Mouse (Mus musculus): ENCODE measurements around the gene Plcl2. TPM values are rescaled to one million over a fixed set of nuclear protein-coding genes. Genes with fewer than 3 reads are reported as not detected.

Gene Plcl2
- polyA plus RNA-seq, 1 experiment from 2014 or later: 10.4 TPM

GRCm38 (mm10) chr17:50710497-50711222, 201.5 kb downstream of the Plcl2 start:
- WGBS: 59% methylated on average over 7 of the region's 7 CpGs
- Histone ChIP-seq H3K4me1 (ENCODE audit: control insufficient read depth, insufficient read depth, low read length) (peaks cover 2% of the 10 kb centered on the region; the same call in 1 of the 2 replicates), H3K4me2 (ENCODE audit: low read length) (no peak overlapping the region), H3K27me3 (replicated peaks; ENCODE audit: control insufficient read depth, insufficient read depth, low read length) (no peaks in the 10 kb centered on the region), H3K4me3 (ENCODE audit: low read depth, low read length) (no peak overlapping the region), H3K9me3 (replicated peaks; ENCODE audit: control insufficient read depth, low read length) (no peaks in the 10 kb centered on the region), H3K27ac (ENCODE audit: low read depth, low read length) (0 out of 2 replicates have a peak overlapping the region, but pooled peaks have one; percentile 9), H3K9ac (ENCODE audit: low read length) (no peak overlapping the region), H3K36me3 (ENCODE audit: control insufficient read depth, insufficient read depth, low read length) (no peaks in the 10 kb centered on the region)
- peak; percentile 93 for ATAC-seq
- DNase-seq (ENCODE audit: low spot score): peak; percentile 77

- Histone ChIP-seq H3K4me3 (ENCODE audit: low read depth, low read length) (no peak overlapping the region), H3K9me3 (replicated peaks; ENCODE audit: control insufficient read depth, low read length) (no peaks in the 10 kb centered on the region), H3K4me2 (ENCODE audit: low read length) (no peak overlapping the region), H3K36me3 (ENCODE audit: control insufficient read depth, insufficient read depth, low read length) (no peaks in the 10 kb centered on the region), H3K27ac (ENCODE audit: low read depth, low read length) (no peak overlapping the region), H3K27me3 (replicated peaks; ENCODE audit: control insufficient read depth, insufficient read depth, low read length) (no peaks in the 10 kb centered on the region), H3K9ac (ENCODE audit: low read length) (no peak overlapping the region), H3K4me1 (ENCODE audit: control insufficient read depth, insufficient read depth, low read length) (no peaks in the 10 kb centered on the region)
- DNase-seq (ENCODE audit: low spot score) (no peak), ATAC-seq (no peak)
- WGBS: 90% methylated on average over 5 of the region's 5 CpGs
Observed at GRCm38 (mm10) chr17:50717586-50717985, 208.4 kb downstream of the Plcl2 start.

GRCm38 (mm10) chr17:50724376-50724775, 215.2 kb downstream of the Plcl2 start:
- H3K27me3 ChIP-seq (replicated peaks; ENCODE audit: control insufficient read depth, insufficient read depth, low read length): no peaks in the 10 kb centered on the region
- H3K36me3 ChIP-seq (ENCODE audit: control insufficient read depth, insufficient read depth, low read length): no peaks in the 10 kb centered on the region
- H3K9ac ChIP-seq (ENCODE audit: low read length): no peak overlapping the region
- ATAC-seq: no peak
- no peak overlapping the region for H3K27ac ChIP-seq (ENCODE audit: low read depth, low read length)
- WGBS: 43% methylated on average over 2 of the region's 2 CpGs
- H3K4me3 ChIP-seq (ENCODE audit: low read depth, low read length): no peak overlapping the region
- no peak overlapping the region for H3K4me2 ChIP-seq (ENCODE audit: low read length)
- H3K4me1 ChIP-seq (ENCODE audit: control insufficient read depth, insufficient read depth, low read length): no peaks in the 10 kb centered on the region
- DNase-seq (ENCODE audit: low spot score): no peak
- H3K9me3 ChIP-seq (replicated peaks; ENCODE audit: control insufficient read depth, low read length): no peaks in the 10 kb centered on the region

GRCm38 (mm10) chr17:50726265-50726664, 217.1 kb downstream of the Plcl2 start:
- H3K4me1 ChIP-seq (ENCODE audit: control insufficient read depth, insufficient read depth, low read length): no peaks in the 10 kb centered on the region
- H3K27ac ChIP-seq (ENCODE audit: low read depth, low read length): no peak overlapping the region
- no peaks in the 10 kb centered on the region for H3K9me3 ChIP-seq (replicated peaks; ENCODE audit: control insufficient read depth, low read length)
- ATAC-seq: no peak
- H3K27me3 ChIP-seq (replicated peaks; ENCODE audit: control insufficient read depth, insufficient read depth, low read length): no peaks in the 10 kb centered on the region
- 80% methylated on average over 2 of the region's 2 CpGs for WGBS
- H3K9ac ChIP-seq (ENCODE audit: low read length): no peak overlapping the region
- no peak for DNase-seq (ENCODE audit: low spot score)
- no peaks in the 10 kb centered on the region for H3K36me3 ChIP-seq (ENCODE audit: control insufficient read depth, insufficient read depth, low read length)
- H3K4me3 ChIP-seq (ENCODE audit: low read depth, low read length): no peak overlapping the region
- no peak overlapping the region for H3K4me2 ChIP-seq (ENCODE audit: low read length)

- no peaks in the 10 kb centered on the region for H3K36me3 ChIP-seq (ENCODE audit: control insufficient read depth, insufficient read depth, low read length)
- no peaks in the 10 kb centered on the region for H3K9me3 ChIP-seq (replicated peaks; ENCODE audit: control insufficient read depth, low read length)
- H3K27ac ChIP-seq (ENCODE audit: low read depth, low read length): no peak overlapping the region
- WGBS: 94% methylated on average over 2 of the region's 2 CpGs
- no peaks in the 10 kb centered on the region for H3K4me1 ChIP-seq (ENCODE audit: control insufficient read depth, insufficient read depth, low read length)
- DNase-seq (ENCODE audit: low spot score): no peak
- ATAC-seq: no peak
- H3K9ac ChIP-seq (ENCODE audit: low read length): no peak overlapping the region
- no peaks in the 10 kb centered on the region for H3K27me3 ChIP-seq (replicated peaks; ENCODE audit: control insufficient read depth, insufficient read depth, low read length)
- no peak overlapping the region for H3K4me3 ChIP-seq (ENCODE audit: low read depth, low read length)
- no peak overlapping the region for H3K4me2 ChIP-seq (ENCODE audit: low read length)
Observed at GRCm38 (mm10) chr17:50729031-50729430, 219.8 kb downstream of the Plcl2 start.

GRCm38 (mm10) chr17:50729577-50729976, 220.4 kb downstream of the Plcl2 start:
- H3K4me3 ChIP-seq (ENCODE audit: low read depth, low read length): no peak overlapping the region
- DNase-seq (ENCODE audit: low spot score) (no peak), ATAC-seq (no peak)
- H3K4me1 ChIP-seq (ENCODE audit: control insufficient read depth, insufficient read depth, low read length): no peaks in the 10 kb centered on the region
- H3K27ac ChIP-seq (ENCODE audit: low read depth, low read length): no peak overlapping the region
- H3K36me3 ChIP-seq (ENCODE audit: control insufficient read depth, insufficient read depth, low read length): no peaks in the 10 kb centered on the region
- no peak overlapping the region for H3K9ac ChIP-seq (ENCODE audit: low read length)
- H3K27me3 ChIP-seq (replicated peaks; ENCODE audit: control insufficient read depth, insufficient read depth, low read length): no peaks in the 10 kb centered on the region
- H3K4me2 ChIP-seq (ENCODE audit: low read length): no peak overlapping the region
- no peaks in the 10 kb centered on the region for H3K9me3 ChIP-seq (replicated peaks; ENCODE audit: control insufficient read depth, low read length)
- WGBS: 91% methylated on average over 6 of the region's 6 CpGs

- Histone ChIP-seq H3K27me3 (replicated peaks; ENCODE audit: control insufficient read depth, insufficient read depth, low read length) (no peaks in the 10 kb centered on the region), H3K36me3 (ENCODE audit: control insufficient read depth, insufficient read depth, low read length) (no peaks in the 10 kb centered on the region), H3K9ac (ENCODE audit: low read length) (no peak overlapping the region), H3K27ac (ENCODE audit: low read depth, low read length) (no peak overlapping the region), H3K4me2 (ENCODE audit: low read length) (no peak overlapping the region), H3K4me3 (ENCODE audit: low read depth, low read length) (no peak overlapping the region), H3K9me3 (replicated peaks; ENCODE audit: control insufficient read depth, low read length) (no peaks in the 10 kb centered on the region), H3K4me1 (ENCODE audit: control insufficient read depth, insufficient read depth, low read length) (no peaks in the 10 kb centered on the region; the same call in 1 of the 2 replicates)
- no peak for DNase-seq (ENCODE audit: low spot score)
- 92% methylated on average over 2 of the region's 2 CpGs for WGBS
- no peak for ATAC-seq
Observed at GRCm38 (mm10) chr17:50730896-50731295, 221.7 kb downstream of the Plcl2 start.

- H3K9me3 ChIP-seq (replicated peaks; ENCODE audit: control insufficient read depth, low read length): no peaks in the 10 kb centered on the region
- H3K27me3 ChIP-seq (replicated peaks; ENCODE audit: control insufficient read depth, insufficient read depth, low read length): no peaks in the 10 kb centered on the region
- H3K4me1 ChIP-seq (ENCODE audit: control insufficient read depth, insufficient read depth, low read length): peaks cover 4% of the 10 kb centered on the region; the same call in 1 of the 2 replicates
- no peak overlapping the region for H3K4me3 ChIP-seq (ENCODE audit: low read depth, low read length)
- DNase-seq (ENCODE audit: low spot score) (no peak), ATAC-seq (no peak)
- WGBS: 92% methylated on average over 5 of the region's 5 CpGs
- H3K4me2 ChIP-seq (ENCODE audit: low read length): no peak overlapping the region
- no peaks in the 10 kb centered on the region for H3K36me3 ChIP-seq (ENCODE audit: control insufficient read depth, insufficient read depth, low read length)
- H3K27ac ChIP-seq (ENCODE audit: low read depth, low read length): no peak overlapping the region
- no peak overlapping the region for H3K9ac ChIP-seq (ENCODE audit: low read length)
Observed at GRCm38 (mm10) chr17:50731876-50732275, 222.7 kb downstream of the Plcl2 start.

GRCm38 (mm10) chr17:50733390-50733789, 224.2 kb downstream of the Plcl2 start:
- WGBS: 87% methylated on average over 7 of the region's 7 CpGs
- Histone ChIP-seq H3K36me3 (ENCODE audit: control insufficient read depth, insufficient read depth, low read length) (no peaks in the 10 kb centered on the region), H3K9me3 (replicated peaks; ENCODE audit: control insufficient read depth, low read length) (no peaks in the 10 kb centered on the region), H3K27ac (ENCODE audit: low read depth, low read length) (no peak overlapping the region), H3K4me3 (ENCODE audit: low read depth, low read length) (no peak overlapping the region), H3K4me2 (ENCODE audit: low read length) (no peak overlapping the region), H3K27me3 (replicated peaks; ENCODE audit: control insufficient read depth, insufficient read depth, low read length) (no peaks in the 10 kb centered on the region), H3K9ac (ENCODE audit: low read length) (no peak overlapping the region), H3K4me1 (ENCODE audit: control insufficient read depth, insufficient read depth, low read length) (peaks cover 4% of the 10 kb centered on the region; the same call in 1 of the 2 replicates)
- ATAC-seq (no peak), DNase-seq (ENCODE audit: low spot score) (no peak)
